ENCODE assay signal across 18 mouse cellular contexts in the genomic region with DNA sequence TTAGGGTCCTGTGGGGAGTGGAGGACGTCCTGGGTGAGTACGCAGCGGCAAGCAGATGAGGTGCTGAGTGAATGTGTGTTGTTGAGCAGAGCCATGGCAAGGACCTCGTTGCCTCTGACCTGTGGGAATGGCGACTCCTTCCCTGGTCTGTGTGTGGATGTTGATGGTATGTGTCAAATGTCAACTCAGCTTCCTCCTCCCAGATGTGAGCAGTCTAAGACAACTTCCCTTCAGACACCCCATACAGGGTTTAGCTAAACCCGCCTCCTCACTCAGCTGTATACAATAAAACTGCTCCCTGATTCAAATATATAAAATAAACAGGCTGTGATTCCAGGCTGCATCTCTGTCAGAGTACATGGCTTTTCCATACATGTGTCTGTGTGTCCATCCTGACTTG.
"Had no signal": no experiment of that assay in that cellular context is flagged by ENCODE, and none has a peak within 500 bp of the region (broad histone marks: within the 10 kb centered on the region; RNA-seq: fewer than 3 reads in every experiment).

No protein-coding gene starts in this region.

- H3K4me2 ChIP-seq: hindbrain, embryonic 15.5 days; limb, embryonic 12.5 days; liver, embryonic 13.5 days; midbrain, embryonic 15.5 days; neural tube, embryonic 13.5 days had no signal

- H3K4me1 ChIP-seq: hindbrain, embryonic 15.5 days; liver, embryonic 13.5 days; midbrain, embryonic 15.5 days had no signal

- H3K27ac ChIP-seq: hindbrain, embryonic 15.5 days; kidney, postnatal 0 days; limb, embryonic 12.5 days; liver, embryonic 13.5 days; macrophage; midbrain, embryonic 15.5 days; neural tube, embryonic 13.5 days; stomach, postnatal 0 days had no signal

- DNase-seq: kidney, adult 11 months; kidney, adult 9 months; kidney, postnatal 36 days; layer of hippocampus, adult 9-11 months; layer of hippocampus, postnatal 36 days; liver; liver, embryonic 13.5 days; liver, postnatal 0 days; right cerebral cortex, postnatal 14 days; thymus, adult 2 months; thymus, postnatal 36 days had no signal

- H3K36me3 ChIP-seq: hindbrain, embryonic 15.5 days; limb, embryonic 12.5 days; liver, embryonic 13.5 days; midbrain, embryonic 15.5 days; neural tube, embryonic 13.5 days had no signal

- H3K4me3 ChIP-seq: hindbrain, embryonic 15.5 days; limb, embryonic 12.5 days; liver, embryonic 13.5 days; midbrain, embryonic 15.5 days; neural tube, embryonic 13.5 days had no signal

- H3K9me3 ChIP-seq: hindbrain, embryonic 15.5 days; limb, embryonic 12.5 days; liver, embryonic 13.5 days; midbrain, embryonic 15.5 days; neural tube, embryonic 13.5 days had no signal

- H3K9ac ChIP-seq: hindbrain, embryonic 15.5 days; limb, embryonic 12.5 days; liver, embryonic 13.5 days; liver, postnatal 0 days; midbrain, embryonic 15.5 days; neural tube, embryonic 13.5 days had no signal

- ATAC-seq: liver, postnatal 0 days; midbrain, embryonic 15.5 days had no signal

- H3K27me3 ChIP-seq: hindbrain, embryonic 15.5 days; limb, embryonic 12.5 days; liver, embryonic 13.5 days; midbrain, embryonic 15.5 days; neural tube, embryonic 13.5 days had no signal
